Mouse (Mus musculus): Measurements from ENCODE around the gene Map3k7cl. TPM values are rescaled to one million over a fixed set of nuclear protein-coding genes. Genes with fewer than 3 reads are reported as not detected.

The Map3k7cl gene
- total RNA-seq, 1 experiment from 2014 or later = not detected

DNA sequence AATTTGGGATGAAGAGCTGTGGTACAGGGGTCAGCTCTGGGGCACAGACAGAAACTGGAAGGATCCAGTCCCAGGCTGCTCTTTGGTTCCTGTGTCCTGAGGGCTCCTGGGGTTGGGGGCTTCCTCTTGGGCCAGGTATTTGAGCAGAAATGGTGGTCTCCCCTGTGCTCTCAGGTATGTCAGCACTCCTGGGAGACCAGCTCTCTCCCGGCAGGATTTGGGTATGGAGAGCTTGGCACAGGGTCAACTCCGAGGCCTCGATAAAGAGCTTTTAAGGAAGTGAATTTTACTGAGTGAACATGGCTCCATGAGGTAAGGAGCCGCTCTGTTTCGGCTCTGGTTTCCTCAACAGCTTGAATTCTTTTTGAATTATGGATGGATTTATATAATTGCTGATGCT lies 70.8 kb downstream of the Map3k7cl start:
- ATAC-seq (replicated peaks in 1 of 2; ENCODE audit: insufficient read depth in 1 of 2, low FRiP score in 2 of 2, low TSS enrichment in 1 of 2, low read depth in 1 of 2, poor library complexity in 2 of 2, severe bottlenecking in 2 of 2) = no peak

DNA sequence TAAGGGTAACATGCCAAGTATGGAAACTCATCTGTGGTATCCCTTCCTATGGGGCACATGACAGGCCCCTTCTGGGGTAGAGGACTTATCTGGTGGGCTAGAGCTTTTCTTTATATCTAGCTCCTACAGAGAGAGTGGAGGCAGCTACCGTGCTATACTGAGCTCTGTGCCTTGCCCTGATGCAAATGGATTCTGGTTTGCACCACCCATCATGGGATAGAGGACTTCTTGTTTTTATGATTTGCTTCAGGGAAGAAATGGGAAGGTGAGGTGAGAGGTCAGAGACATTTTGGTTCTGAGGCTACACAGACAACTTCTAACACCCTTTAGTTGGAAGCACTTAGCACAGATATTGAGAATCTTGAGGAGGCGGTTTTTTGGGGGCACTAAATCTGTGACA lies 71.8 kb downstream of the Map3k7cl start:
- peak in 1 of 2 experiments; percentile 33; a peak in 1 of 4 replicates for ATAC-seq (replicated peaks in 1 of 2; ENCODE audit: insufficient read depth in 1 of 2, low FRiP score in 2 of 2, low TSS enrichment in 1 of 2, low read depth in 1 of 2, poor library complexity in 2 of 2, severe bottlenecking in 2 of 2)

DNA sequence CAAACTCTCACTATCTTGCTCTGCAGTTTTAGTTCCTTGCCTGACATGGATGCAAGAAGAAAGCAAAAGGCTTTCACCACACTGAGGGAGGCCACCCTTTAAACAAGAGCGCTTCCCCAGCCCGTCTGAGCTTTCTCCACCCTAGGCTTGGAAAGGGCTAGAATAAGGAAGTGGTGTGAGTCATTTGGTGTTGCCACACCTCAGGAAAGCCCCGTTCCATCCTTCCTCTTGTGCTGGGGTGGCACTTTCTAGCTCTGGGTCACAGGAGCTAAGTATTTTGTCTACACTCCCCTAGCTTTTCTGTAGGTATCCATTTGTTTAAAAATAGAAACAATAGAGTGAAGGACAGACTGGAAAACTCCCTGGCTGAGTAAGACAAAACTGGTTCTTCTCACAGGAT lies 72.2 kb downstream of the Map3k7cl start:
- peak; percentile 99 to 100 for ATAC-seq (replicated peaks in 1 of 2; ENCODE audit: insufficient read depth in 1 of 2, low FRiP score in 2 of 2, low TSS enrichment in 1 of 2, low read depth in 1 of 2, poor library complexity in 2 of 2, severe bottlenecking in 2 of 2)

DNA sequence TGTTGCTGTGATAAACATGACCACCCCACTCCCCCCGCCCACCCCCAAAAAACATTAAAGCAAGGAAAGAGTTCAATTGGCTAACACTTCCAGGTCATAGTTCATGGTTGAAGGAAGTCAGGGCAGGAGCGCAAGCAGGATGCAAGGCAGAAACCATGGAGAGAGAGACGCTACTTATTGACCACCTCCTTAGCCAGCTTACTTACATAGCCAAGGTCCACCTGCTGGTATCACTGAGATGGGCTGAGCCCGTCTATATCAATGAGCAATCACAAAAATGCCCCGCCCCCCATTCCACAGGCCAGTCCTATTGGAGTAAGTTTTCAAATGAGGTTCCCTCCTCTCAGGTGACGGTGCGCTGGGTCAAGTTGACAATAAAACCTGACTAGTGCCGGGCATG lies 72.7 kb downstream of the Map3k7cl start:
- no peak for ATAC-seq (replicated peaks in 1 of 2; ENCODE audit: insufficient read depth in 1 of 2, low FRiP score in 2 of 2, low TSS enrichment in 1 of 2, low read depth in 1 of 2, poor library complexity in 2 of 2, severe bottlenecking in 2 of 2)

DNA sequence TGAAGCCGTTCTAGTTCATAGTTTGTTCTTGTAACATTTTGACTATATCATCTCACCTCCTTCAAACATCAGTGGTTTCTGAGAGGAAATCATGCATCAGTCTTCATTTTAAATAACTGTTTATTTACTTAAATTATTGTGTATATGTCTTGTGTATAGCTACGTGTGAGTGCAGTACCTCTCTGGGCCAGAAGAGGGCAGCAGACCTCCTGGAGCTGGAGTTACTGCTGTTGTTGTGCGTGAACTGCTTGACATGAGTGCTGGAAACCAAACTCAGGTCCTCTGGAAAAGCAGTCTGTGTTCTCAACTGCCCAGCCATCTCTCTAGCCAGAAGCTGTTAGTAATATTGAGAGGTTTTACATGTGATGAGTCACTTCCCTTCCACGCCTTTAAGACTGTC lies 73.6 kb downstream of the Map3k7cl start:
- no peak for ATAC-seq (replicated peaks in 1 of 2; ENCODE audit: insufficient read depth in 1 of 2, low FRiP score in 2 of 2, low TSS enrichment in 1 of 2, low read depth in 1 of 2, poor library complexity in 2 of 2, severe bottlenecking in 2 of 2)

DNA sequence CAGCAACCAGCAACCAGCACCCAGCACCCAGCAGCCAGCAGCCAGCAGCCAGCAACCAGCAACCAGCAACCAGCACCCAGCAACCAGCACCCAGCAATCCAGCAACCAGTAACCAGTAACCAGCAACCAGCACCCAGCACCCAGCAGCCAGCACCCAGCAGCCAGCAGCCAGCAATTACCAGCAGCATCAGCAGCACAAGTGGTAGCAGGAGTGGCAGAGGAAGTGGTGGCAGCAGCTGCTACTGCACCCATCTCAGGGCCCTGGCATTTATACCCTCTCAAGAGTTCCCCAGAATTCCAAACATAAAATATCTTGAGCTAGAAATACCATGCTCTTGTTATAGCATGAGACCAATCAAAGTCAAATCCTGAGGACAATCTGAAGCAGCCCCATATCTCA lies 81.6 kb downstream of the Map3k7cl start:
- ATAC-seq (replicated peaks in 1 of 2; ENCODE audit: insufficient read depth in 1 of 2, low FRiP score in 2 of 2, low TSS enrichment in 1 of 2, low read depth in 1 of 2, poor library complexity in 2 of 2, severe bottlenecking in 2 of 2) = no peak

DNA sequence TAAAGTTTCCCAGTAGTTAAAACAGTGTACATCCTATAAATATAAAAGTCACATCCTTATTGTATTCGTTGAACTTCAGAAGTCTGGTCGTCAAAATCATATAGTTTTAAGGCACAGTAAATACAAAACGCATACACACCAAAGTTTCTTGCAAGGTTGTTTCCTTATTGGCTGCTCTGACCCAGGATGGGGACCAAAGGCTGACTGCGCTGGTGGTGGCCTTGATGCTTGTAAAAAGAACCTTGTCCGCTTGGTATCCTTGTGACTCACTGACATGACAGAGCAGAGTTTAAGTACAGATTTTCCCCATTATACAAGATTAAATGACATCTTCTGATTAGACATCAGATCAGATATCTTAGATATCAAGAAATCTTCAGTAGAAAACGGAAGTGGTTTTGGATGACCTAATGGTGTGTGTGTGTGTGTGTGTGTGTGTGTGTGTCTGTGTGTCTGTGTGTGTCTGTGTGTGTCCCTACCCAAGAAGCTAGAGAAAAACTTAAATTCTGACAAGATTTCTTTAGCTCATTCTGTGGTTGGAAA lies 82.2 kb downstream of the Map3k7cl start:
- ATAC-seq (replicated peaks in 1 of 2; ENCODE audit: insufficient read depth in 1 of 2, low FRiP score in 2 of 2, low TSS enrichment in 1 of 2, low read depth in 1 of 2, poor library complexity in 2 of 2, severe bottlenecking in 2 of 2) = no peak

DNA sequence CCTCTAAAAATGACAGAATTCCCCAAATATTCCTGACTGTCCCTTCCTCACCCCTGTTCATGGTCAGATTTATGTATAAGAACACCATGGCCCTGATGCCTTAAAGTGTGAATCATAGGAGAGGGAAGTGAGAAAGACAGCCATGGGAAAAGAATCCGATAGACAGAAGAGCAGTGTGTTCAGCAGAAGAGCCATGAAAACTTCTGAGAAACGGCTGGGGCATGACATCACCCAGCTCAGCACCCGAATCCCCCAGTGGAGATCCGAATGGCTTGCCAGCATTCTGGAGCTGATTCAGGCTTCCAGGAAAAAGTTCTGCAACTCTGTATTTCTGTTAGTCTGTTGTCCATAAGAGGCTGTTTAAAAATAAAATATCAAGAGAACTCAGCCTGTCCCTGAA lies 82.7 kb downstream of the Map3k7cl start:
- no peak for ATAC-seq (replicated peaks in 1 of 2; ENCODE audit: insufficient read depth in 1 of 2, low FRiP score in 2 of 2, low TSS enrichment in 1 of 2, low read depth in 1 of 2, poor library complexity in 2 of 2, severe bottlenecking in 2 of 2)

DNA sequence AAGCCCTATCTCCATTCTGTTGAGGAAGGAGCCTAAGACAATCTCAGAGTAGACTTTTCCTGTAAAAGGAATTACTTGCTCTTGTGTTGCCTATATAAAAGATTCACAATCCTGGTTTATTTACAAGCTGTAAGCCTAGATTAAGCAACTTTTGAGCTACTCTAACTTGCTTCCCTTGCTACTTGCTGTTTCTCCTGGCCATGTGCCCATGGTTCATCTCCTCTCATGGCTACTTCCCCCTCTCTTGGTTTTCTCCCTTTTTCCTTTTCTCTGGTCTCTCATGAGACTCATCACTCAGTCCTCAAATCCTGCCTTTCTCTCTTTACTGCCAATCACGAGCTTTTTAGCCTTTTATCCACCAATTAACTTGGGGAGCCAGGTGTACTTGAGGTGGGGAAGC lies 85.0 kb downstream of the Map3k7cl start:
- ATAC-seq (replicated peaks in 1 of 2; ENCODE audit: insufficient read depth in 1 of 2, low FRiP score in 2 of 2, low TSS enrichment in 1 of 2, low read depth in 1 of 2, poor library complexity in 2 of 2, severe bottlenecking in 2 of 2) = no peak

DNA sequence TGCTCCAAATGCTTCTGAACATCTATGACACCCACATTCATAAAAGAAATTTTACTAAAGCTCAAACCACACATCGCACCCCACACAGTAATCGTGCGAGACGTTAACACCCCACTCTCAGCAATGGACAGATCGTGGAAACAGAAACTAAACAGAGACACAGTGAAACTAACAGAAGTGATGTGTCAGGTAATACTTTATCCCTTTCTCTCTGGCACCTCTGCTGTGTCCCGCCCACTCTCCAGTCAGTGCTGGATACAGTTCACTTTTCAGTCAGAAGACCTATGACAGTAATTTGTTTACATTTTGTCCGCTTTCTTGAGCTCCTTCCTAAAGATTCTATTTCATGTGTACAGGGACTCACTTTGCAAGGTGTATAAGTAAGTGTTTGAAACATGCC lies 89.1 kb downstream of the Map3k7cl start:
- no peak for ATAC-seq (replicated peaks in 1 of 2; ENCODE audit: insufficient read depth in 1 of 2, low FRiP score in 2 of 2, low TSS enrichment in 1 of 2, low read depth in 1 of 2, poor library complexity in 2 of 2, severe bottlenecking in 2 of 2)

DNA sequence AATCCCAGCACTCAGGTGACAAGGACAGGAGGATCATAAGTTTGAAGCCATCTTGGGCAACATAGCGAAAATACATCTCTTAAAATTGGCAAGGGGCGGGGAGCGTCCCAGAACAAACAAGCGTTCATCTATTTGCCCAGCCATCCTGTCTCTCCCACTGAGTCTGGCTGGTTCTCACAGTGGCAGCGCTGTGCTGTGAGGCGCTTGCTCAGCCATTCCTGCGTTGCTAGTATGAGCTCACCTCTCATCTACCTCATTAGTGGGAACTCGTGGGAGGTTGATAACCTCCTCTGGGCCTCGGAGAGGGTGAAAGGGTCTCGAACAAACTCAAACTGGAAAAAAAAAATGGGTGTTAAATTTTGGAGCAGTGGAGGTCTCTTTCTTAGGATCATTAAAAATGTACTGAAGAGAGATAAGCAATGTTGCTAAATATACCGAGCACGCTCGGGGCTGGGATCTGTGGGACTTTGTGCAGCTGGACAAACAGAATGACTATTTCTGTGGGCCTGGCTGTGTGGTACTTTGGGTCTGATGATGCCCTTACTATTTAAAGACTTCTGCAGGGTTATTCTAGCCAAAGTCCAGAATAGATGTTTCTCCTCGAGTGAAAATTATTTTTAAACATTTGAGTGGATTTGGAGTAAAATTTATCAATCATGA lies 91.1 kb downstream of the Map3k7cl start:
- ATAC-seq (replicated peaks in 1 of 2; ENCODE audit: insufficient read depth in 1 of 2, low FRiP score in 2 of 2, low TSS enrichment in 1 of 2, low read depth in 1 of 2, poor library complexity in 2 of 2, severe bottlenecking in 2 of 2) = no peak

Other genes starting within 250 kb of the Map3k7cl start
- 13.8 and 15.1 TPM in 2 replicates for gene N6amt1, start 199.1 kb upstream of the Map3k7cl start, total RNA-seq (2017)
- gene Ltn1, start 120.7 kb upstream of the Map3k7cl start, total RNA-seq (2017) = 23.9 and 28.1 TPM in 2 replicates
- 18.3 and 18.8 TPM in 2 replicates for gene Rwdd2b, start 112.8 kb upstream of the Map3k7cl start, total RNA-seq (2017)
- gene Usp16, start 98.6 kb upstream of the Map3k7cl start, total RNA-seq (2017) = 58.2 and 83.0 TPM in 2 replicates
- 511 and 633 TPM in 2 replicates for gene Cct8, start 57.5 kb upstream of the Map3k7cl start, total RNA-seq (2017)
- 49.6 and 53.0 TPM in 2 replicates for gene Bach1, start 145.6 kb downstream of the Map3k7cl start, total RNA-seq (2017)